Mouse (Mus musculus) liver, embryonic 14.5 days (tissue): ENCODE results near the gene Brca2. TPM values are rescaled to one million over a fixed set of nuclear protein-coding genes. Genes with fewer than 3 reads are reported as not detected.
"Not testable (repeated sequence)": the region's sequence is repeated elsewhere in the genome, so short reads cannot be mapped to it uniquely, and the experiment has no call there.

Experiments
- ATAC-seq: fragments of 200-750 bp; cut with Nextera tagmentation; 2 replicates; pipeline ENCODE4 v1.8.0; 2017; ENCODE audit warnings: moderate number of reproducible peaks, mild to moderate bottlenecking, moderate library complexity; ENCODE audit not compliant: insufficient read depth
- DNase-seq, 3 experiments: peaks; one replicate each; pipeline ENCODE4 v3.0.0-alpha.2; 2012 to 2013; ENCODE audit warnings: low read depth in 3 of 3, low spot score in 3 of 3
- H3K27ac ChIP-seq: fragments of 300-500 bp; sonication (generic); 2 replicates; pipeline ENCODE4 v1.5.1; 2014; ENCODE audit warnings: moderate library complexity, mild to moderate bottlenecking, control low read depth, inconsistent platforms
- H3K27me3 ChIP-seq: fragments of 300-500 bp; sonication (generic); 2 replicates; pipeline ENCODE4 v1.6.1; 2014; ENCODE audit warnings: mild to moderate bottlenecking, low read length, moderate library complexity; ENCODE audit not compliant: control insufficient read depth, insufficient read depth
- H3K36me3 ChIP-seq: fragments of 300-500 bp; sonication (generic); replicated peaks from 2 replicates; pipeline ENCODE4 v1.6.1; 2014; ENCODE audit warnings: low read depth; ENCODE audit not compliant: control insufficient read depth, insufficient read depth
- H3K4me1 ChIP-seq, 2 experiments: fragments of 200-500 bp in 1 of 2; fragments of 300-500 bp in 1 of 2; sonication (generic) in 1 of 2; replicated peaks; 2 replicates each; pipeline ENCODE4 v1.6.1; 2012 to 2014; ENCODE audit warnings: antibody characterized with exemption in 1 of 2, inconsistent platforms in 1 of 2, low read length in 1 of 2; ENCODE audit not compliant: control insufficient read depth in 2 of 2, insufficient read depth in 2 of 2
- H3K4me2 ChIP-seq: fragments of 300-500 bp; sonication (generic); 2 replicates; pipeline ENCODE4 v1.6.1; 2014; ENCODE audit warnings: low read depth, mild to moderate bottlenecking, control low read depth, moderate library complexity
- H3K4me3 ChIP-seq, 2 experiments: fragments of 200-500 bp in 1 of 2; fragments of 300-500 bp in 1 of 2; sonication (generic) in 1 of 2; 2 replicates each; pipeline ENCODE4 v1.5.1; 2012 to 2014; ENCODE audit warnings: low read depth in 2 of 2, low read length in 2 of 2, mild to moderate bottlenecking in 2 of 2, control low read depth in 1 of 2, inconsistent platforms in 1 of 2, moderate library complexity in 1 of 2; ENCODE audit not compliant: insufficient read depth in 1 of 2
- H3K9ac ChIP-seq: fragments of 300-500 bp; sonication (generic); replicated peaks from 2 replicates; pipeline ENCODE4 v1.6.1; 2014; ENCODE audit warnings: mild to moderate bottlenecking, control low read depth, moderate library complexity
- H3K9me3 ChIP-seq: fragments of 300-500 bp; sonication (generic); 2 replicates; pipeline ENCODE4 v1.6.1; 2016; ENCODE audit warnings: low read length, mixed read lengths; ENCODE audit not compliant: control insufficient read depth
- CTCF ChIP-seq: IDR thresholded peaks from 2 replicates; pipeline ENCODE4 v1.5.1; 2016; ENCODE audit warnings: antibody characterized with exemption, low read depth, control low read depth
- EP300 ChIP-seq: IDR thresholded peaks from 2 replicates; pipeline ENCODE4 v1.6.1; 2016; ENCODE audit warnings: antibody characterized with exemption, low read depth
- WGBS: fragments of 180-500 bp; shearing (Covaris S2); extraction: QIAGEN DNeasy Blood & Tissue Kit; methylation state at CpG from one replicate; pipeline ENCODE4 v1.1.7; 2014; ENCODE audit not compliant: insufficient replicate concordance; 5-methylcytosine and 5-hydroxymethylcytosine counted together
- polyA plus RNA-seq, 2 experiments: library from polyadenylated mRNA; depleted of rRNA in 1 of 2; stranded (reverse) in 1 of 2; unstranded in 1 of 2; fragments of >200 nt; fragmentation: Nextera tagmentation in 1 of 2; extraction: Ambion mirVana in 1 of 2; gene quantifications; 2 replicates each; pipeline versions ENCODE4 v1.2.1 to v1.2.3; 2012 to 2014

Brca2 gene
- polyA plus RNA-seq, 2 experiments, result 13.0 to 17.3 TPM

GRCm38 (mm10) chr5:150490821-150491220 is 31.6 kb upstream of the Brca2 start:
- DNase-seq (no peak), ATAC-seq (no peak)
- no peak overlapping the region for H3K4me3 ChIP-seq
- H3K9ac ChIP-seq, result no peak overlapping the region
- H3K9me3 ChIP-seq, result no peaks in the 10 kb centered on the region
- no peak overlapping the region for H3K4me2 ChIP-seq
- WGBS, result 63% methylated on average over 8 of the region's 8 CpGs
- TF ChIP-seq CTCF (no peak), EP300 (no peak)
- H3K36me3 ChIP-seq, result no peaks in the 10 kb centered on the region
- no peaks in the 10 kb centered on the region for H3K4me1 ChIP-seq
- no peaks in the 10 kb centered on the region for H3K27me3 ChIP-seq
- H3K27ac ChIP-seq, result no peak overlapping the region

DNA sequence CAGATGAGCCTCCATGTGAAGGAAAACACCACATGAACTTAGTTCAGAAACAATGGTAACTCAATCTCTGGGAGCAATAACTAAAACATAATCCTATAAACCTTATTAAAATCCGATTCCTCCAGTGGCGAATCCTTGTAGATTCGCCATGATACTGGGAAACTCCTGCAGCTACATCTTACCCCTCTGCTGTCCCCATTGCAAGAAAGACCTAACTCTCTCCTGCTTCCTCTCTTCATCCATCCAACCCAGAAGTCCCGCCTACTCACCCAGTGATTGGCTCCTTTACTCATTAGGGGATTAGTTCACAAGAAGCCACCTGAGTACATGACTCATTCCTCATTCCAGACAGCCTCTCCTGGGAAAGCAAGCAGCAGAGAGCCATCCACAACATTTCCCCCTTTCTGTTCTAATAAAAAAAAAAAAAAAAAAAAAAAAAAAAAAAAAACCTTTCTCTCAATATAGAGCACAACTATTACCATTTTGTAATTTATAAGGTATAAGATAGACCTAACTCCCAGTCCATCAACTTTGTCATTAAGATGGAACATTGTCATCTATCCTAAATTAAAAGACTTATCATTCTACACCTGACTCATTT is 30.8 kb upstream of the Brca2 start:
- H3K27ac ChIP-seq, H3K4me2 ChIP-seq, H3K4me1 ChIP-seq, ATAC-seq, H3K4me3 ChIP-seq, H3K9ac ChIP-seq, H3K36me3 ChIP-seq, DNase-seq, H3K9me3 ChIP-seq, H3K27me3 ChIP-seq: not testable (repeated sequence)
- 68% methylated on average over 4 of the region's 4 CpGs for WGBS

GRCm38 (mm10) chr5:150495792-150496191 is 26.6 kb upstream of the Brca2 start:
- ATAC-seq, result no peak
- no peaks in the 10 kb centered on the region for H3K27me3 ChIP-seq
- TF ChIP-seq EP300, result no peak
- TF ChIP-seq CTCF, result peak; percentile 86
- H3K27ac ChIP-seq, result no peak overlapping the region
- peak in 2 of 3 experiments; percentile 6 to 23 for DNase-seq
- no peak overlapping the region for H3K4me3 ChIP-seq
- no peaks in the 10 kb centered on the region for H3K4me1 ChIP-seq
- no peak overlapping the region for H3K9ac ChIP-seq
- no peak overlapping the region for H3K4me2 ChIP-seq
- H3K36me3 ChIP-seq, result no peaks in the 10 kb centered on the region
- H3K9me3 ChIP-seq, result no peaks in the 10 kb centered on the region
- 31% methylated on average over 6 of the region's 6 CpGs for WGBS

GRCm38 (mm10) chr5:150510451-150511225 is 11.8 kb upstream of the Brca2 start:
- Histone ChIP-seq H3K9ac (no peak overlapping the region), H3K27me3 (no peaks in the 10 kb centered on the region), H3K9me3 (no peaks in the 10 kb centered on the region), H3K27ac (no peak overlapping the region), H3K4me3 (no peak overlapping the region), H3K4me2 (no peak overlapping the region), H3K4me1 (no peaks in the 10 kb centered on the region), H3K36me3 (no peaks in the 10 kb centered on the region)
- TF ChIP-seq CTCF (no peak), EP300 (no peak)
- no peak for ATAC-seq
- DNase-seq, result no peak
- WGBS, result 49% methylated on average over 6 of the region's 6 CpGs

- TF ChIP-seq CTCF (peak; percentile 34), EP300 (no peak)
- no peaks in the 10 kb centered on the region for H3K4me1 ChIP-seq
- DNase-seq (no peak), ATAC-seq (no peak)
- no peaks in the 10 kb centered on the region for H3K9me3 ChIP-seq
- H3K27me3 ChIP-seq, result no peaks in the 10 kb centered on the region
- no peak overlapping the region for H3K9ac ChIP-seq
- H3K36me3 ChIP-seq, result no peaks in the 10 kb centered on the region
- H3K4me2 ChIP-seq, result no peak overlapping the region
- H3K27ac ChIP-seq, result no peak overlapping the region
- H3K4me3 ChIP-seq, result no peak overlapping the region
- 71% methylated on average over 4 of the region's 4 CpGs for WGBS
Observed at GRCm38 (mm10) chr5:150513264-150513663, 9.2 kb upstream of the Brca2 start.
